Mouse (Mus musculus) megakaryocyte-erythroid progenitor cell, adult 5-6 weeks (primary cell): ENCODE measurements around the gene Drp2. TPM values are rescaled to one million over a fixed set of nuclear protein-coding genes. Genes with fewer than 3 reads are reported as not detected.

ENCODE experiments used
- ATAC-seq: replicated peaks from 2 replicates; pipeline ENCODE4 v1.8.0; 2016; ENCODE audit warnings: mild to moderate bottlenecking, inconsistent platforms; ENCODE audit not compliant: severe bottlenecking, poor library complexity, low FRiP score, low TSS enrichment
- total RNA-seq, 2 experiments: library from RNA; stranded (forward) in 1 of 2; stranded (reverse) in 1 of 2; fragments of 200-1000, 215-1000 nt in 1 of 2; fragments of >200 nt in 1 of 2; fragmentation: Nextera tagmentation in 1 of 2; gene quantifications; 2 replicates each; pipeline ENCODE4 v1.2.3; 2014 to 2017

Gene Drp2
- 0.87 TPM in 1 of 2 replicates, not detected in the other for total RNA-seq (2014; fragmentation: Nextera tagmentation)
- total RNA-seq (2017) = 0.05 and 0.53 TPM in 2 replicates

GRCm38 (mm10) chrX:134403863-134404583, at the start of gene Drp2:
Gene Drp2 (plus strand): TSS chrX:134404551.
- no peak for ATAC-seq

- ATAC-seq = no peak
These were observed 45.0 kb upstream of the Drp2 start for GRCm38 (mm10) chrX:134359336-134359735.

GRCm38 (mm10) chrX:134362156-134362555, 42.2 kb upstream of the Drp2 start:
- ATAC-seq = no peak

GRCm38 (mm10) chrX:134365421-134365820, 38.9 kb upstream of the Drp2 start:
- ATAC-seq = no peak

- no peak for ATAC-seq
These were observed 37.8 kb upstream of the Drp2 start for GRCm38 (mm10) chrX:134366547-134366946.

- ATAC-seq = no peak
These were observed 33.1 kb upstream of the Drp2 start for GRCm38 (mm10) chrX:134371279-134371678.

GRCm38 (mm10) chrX:134374190-134374589, 30.2 kb upstream of the Drp2 start:
- no peak for ATAC-seq

GRCm38 (mm10) chrX:134384896-134385295, 19.5 kb upstream of the Drp2 start:
- no peak for ATAC-seq

GRCm38 (mm10) chrX:134398972-134399371, 5.4 kb upstream of the Drp2 start:
- ATAC-seq = no peak

GRCm38 (mm10) chrX:134404584-134404955, 219 bp downstream of the Drp2 start:
- no peak for ATAC-seq

- no peak for ATAC-seq
These were observed 5.1 kb downstream of the Drp2 start for GRCm38 (mm10) chrX:134409354-134409900.

GRCm38 (mm10) chrX:134412096-134412495, 7.7 kb downstream of the Drp2 start:
- no peak for ATAC-seq

GRCm38 (mm10) chrX:134420097-134420496, 15.7 kb downstream of the Drp2 start:
- ATAC-seq = no peak

- no peak for ATAC-seq
These were observed 19.9 kb downstream of the Drp2 start for GRCm38 (mm10) chrX:134424263-134424662.

GRCm38 (mm10) chrX:134425798-134426197, 21.4 kb downstream of the Drp2 start:
- no peak for ATAC-seq

GRCm38 (mm10) chrX:134426819-134427218, 22.5 kb downstream of the Drp2 start:
- no peak for ATAC-seq

GRCm38 (mm10) chrX:134427307-134427706, 23.0 kb downstream of the Drp2 start:
- ATAC-seq = no peak

GRCm38 (mm10) chrX:134474988-134475710, 70.8 kb downstream of the Drp2 start:
- no peak for ATAC-seq

- ATAC-seq = no peak
These were observed 71.9 kb downstream of the Drp2 start, which contains the start of gene Taf7l for GRCm38 (mm10) chrX:134476290-134476689. Gene Taf7l (minus strand): TSS chrX:134476490.

- no peak for ATAC-seq
These were observed 77.4 kb downstream of the Drp2 start for GRCm38 (mm10) chrX:134481720-134482119.

- no peak for ATAC-seq
These were observed 96.3 kb downstream of the Drp2 start for GRCm38 (mm10) chrX:134500651-134501050.
